Mouse (Mus musculus): ENCODE data around the gene Rad1.

- TF ChIP-seq CTCF (IDR thresholded peaks at IDR 0.05; ENCODE audit: borderline replicate concordance, control insufficient read depth, extremely low read depth, insufficient read depth, low read length, poor library complexity) (no peak), POLR2A (IDR thresholded peaks at IDR 0.05; ENCODE audit: control insufficient read depth, extremely low read depth, insufficient read depth, low read length, poor library complexity) (no peak)
These were observed 14.2 kb downstream of the Rad1 start for GRCm38 (mm10) chr15:10500035-10500434.

All from thymus, adult 2 months (tissue).